Mouse (Mus musculus): ENCODE measurements around the gene Rab11fip4. TPM values are rescaled to one million over a fixed set of nuclear protein-coding genes. Genes with fewer than 3 reads are reported as not detected.
A peak's percentile ranks its signal among the peaks of the same experiment; 100 is the strongest.

Rab11fip4 gene
- total and polyA plus RNA-seq, 3 experiments = 13.2 to 41.6 (median 26.6) TPM

DNA sequence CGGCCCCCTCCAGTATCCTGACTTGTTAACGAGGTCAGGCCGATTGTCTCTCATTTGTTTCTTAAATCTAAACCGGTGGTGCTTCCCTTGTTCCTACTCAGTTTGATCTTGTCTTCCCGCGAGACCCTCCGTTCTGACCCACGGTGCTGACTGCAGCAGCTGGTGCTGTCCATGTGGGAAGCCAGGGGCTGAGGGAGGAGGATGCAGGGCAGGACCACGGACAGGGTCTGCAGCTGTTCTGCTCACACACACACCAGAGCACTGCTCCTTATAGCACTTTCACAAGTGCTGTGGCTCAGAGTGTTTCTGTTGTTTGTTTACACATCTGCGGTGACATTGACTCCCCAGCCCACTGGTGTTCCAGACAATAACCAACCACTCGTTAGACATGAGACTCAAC, 2.5 kb downstream of the Rab11fip4 start:
- Histone ChIP-seq H3K36me3 (replicated peaks in 1 of 2; ENCODE audit: control insufficient read depth in 1 of 2, insufficient read depth in 1 of 2, low read length in 1 of 2) (no peaks in the 10 kb centered on the region), H3K4me1 (ENCODE audit: control insufficient read depth in 1 of 2, insufficient read depth in 2 of 2) (peaks cover 13 to 27% of the 10 kb centered on the region in 2 experiments), H3K79me2 (replicated peaks; ENCODE audit: control insufficient read depth, extremely low read depth, insufficient read depth, poor library complexity, severe bottlenecking) (no peaks in the 10 kb centered on the region), H3K9me3 (replicated peaks; ENCODE audit: low read length) (peaks cover 4% of the 10 kb centered on the region), H3K4me2 (ENCODE audit: insufficient read depth, low read depth, poor library complexity, severe bottlenecking) (no peak overlapping the region), H3K9ac (ENCODE audit: insufficient read depth, low read depth) (no peak overlapping the region), H3K27me3 (replicated peaks) (peaks cover 44% of the 10 kb centered on the region), H3K4me3 (replicated peaks in 1 of 3; ENCODE audit: low read depth in 2 of 3, low read length in 2 of 3, poor library complexity in 1 of 3) (no peak overlapping the region), H3K27ac (ENCODE audit: insufficient read depth, low read depth) (no peak overlapping the region)
- DNase-seq (ENCODE audit: extremely low read depth) = no peak
- in situ Hi-C loops (cut with MboI; ENCODE audit: low pct_ligation_motif_present, low pct_unique_long_range_greater_than_20kb, low sequenced_read_pairs) (loop anchor here (5.0 kb wide), 1 partner anchor 329 kb away; no protein-coding TSS in a partner anchor), dilution Hi-C loops (cut with MboI; ENCODE audit: extremely low pct_ligation_motif_present, extremely low pct_unique_long_range_greater_than_20kb, low sequenced_read_pairs) (no loop called here)
- no peak for TF ChIP-seq BHLHE40 (IDR thresholded peaks at IDR 0.05; ENCODE audit: low read depth, low read length)
- TF ChIP-seq TCF12 (IDR thresholded peaks at IDR 0.05; ENCODE audit: low read depth, low read length) = no peak
- peak; percentile 90 for TF ChIP-seq MXI1 (IDR thresholded peaks at IDR 0.05; ENCODE audit: low read depth, low read length)
- no peak for TF ChIP-seq RCOR1 (conservative IDR thresholded peaks at IDR 0.05; ENCODE audit: low read depth, low read length)
- TF ChIP-seq MEF2A (IDR thresholded peaks at IDR 0.05; ENCODE audit: borderline replicate concordance, low read depth, low read length) = no peak
- no peak for TF ChIP-seq POLR2A (IDR thresholded peaks at IDR 0.05; ENCODE audit: low read depth, low read length)
- TF ChIP-seq ZMIZ1 (IDR thresholded peaks at IDR 0.05; ENCODE audit: low read depth, low read length) = no peak
- TF ChIP-seq RAD21 (IDR thresholded peaks at IDR 0.05; ENCODE audit: low read depth, low read length) = no peak
- TF ChIP-seq CHD2 (IDR thresholded peaks at IDR 0.05; ENCODE audit: low read length) = no peak
- TF ChIP-seq ZNF384 (IDR thresholded peaks at IDR 0.05; ENCODE audit: low read depth, low read length) = no peak
- no peak for TF ChIP-seq PAX5 (IDR thresholded peaks at IDR 0.05; ENCODE audit: low read length)
- TF ChIP-seq SIN3A (IDR thresholded peaks at IDR 0.05; ENCODE audit: low read length) = peak; percentile 98
- no peak for TF ChIP-seq CTCF (conservative IDR thresholded peaks at IDR 0.05 in 1 of 2, IDR thresholded peaks at IDR 0.05 in 1 of 2; ENCODE audit: low read depth in 2 of 2, low read length in 2 of 2)
- no peak for TF ChIP-seq UBTF (IDR thresholded peaks at IDR 0.05; ENCODE audit: low read depth, low read length)

DNA sequence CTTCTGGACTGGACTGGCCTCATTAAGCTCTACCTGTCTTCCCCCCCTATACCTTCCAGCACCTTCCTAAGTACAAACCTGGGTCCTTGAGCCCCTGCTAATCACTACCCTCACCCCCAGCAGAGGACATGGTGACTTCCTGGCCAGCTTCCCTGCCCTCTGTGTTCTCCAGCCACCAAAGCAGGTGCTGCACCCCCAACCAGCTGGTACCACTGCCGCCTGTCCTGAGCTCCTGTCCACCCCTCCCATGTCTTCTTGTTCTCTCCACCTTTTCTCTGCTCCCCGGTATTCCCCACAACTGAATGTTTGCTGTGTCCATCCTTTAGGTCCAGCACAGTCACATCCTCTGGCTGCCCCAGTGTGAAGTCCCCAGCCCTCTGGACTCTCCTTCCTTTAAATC, 19.4 kb downstream of the Rab11fip4 start:
- dilution Hi-C loops (cut with MboI; ENCODE audit: extremely low pct_ligation_motif_present, extremely low pct_unique_long_range_greater_than_20kb, low sequenced_read_pairs) = no loop called here
- no peak overlapping the region for H3K27ac ChIP-seq (ENCODE audit: insufficient read depth, low read depth)

More for the DNA sequence above, 19.4 kb downstream of the Rab11fip4 start:
- no peak for DNase-seq (ENCODE audit: extremely low read depth)
- Histone ChIP-seq H3K27me3 (replicated peaks) (no peaks in the 10 kb centered on the region), H3K9ac (ENCODE audit: insufficient read depth, low read depth) (no peak overlapping the region), H3K79me2 (replicated peaks; ENCODE audit: control insufficient read depth, extremely low read depth, insufficient read depth, poor library complexity, severe bottlenecking) (no peaks in the 10 kb centered on the region), H3K4me1 (ENCODE audit: control insufficient read depth in 1 of 2, insufficient read depth in 2 of 2) (peaks cover 22 to 47% of the 10 kb centered on the region in 2 experiments), H3K4me3 (replicated peaks in 1 of 3; ENCODE audit: low read depth in 2 of 3, low read length in 2 of 3, poor library complexity in 1 of 3) (no peak overlapping the region), H3K9me3 (replicated peaks; ENCODE audit: low read length) (no peaks in the 10 kb centered on the region), H3K4me2 (ENCODE audit: insufficient read depth, low read depth, poor library complexity, severe bottlenecking) (no peak overlapping the region), H3K36me3 (replicated peaks in 1 of 2; ENCODE audit: control insufficient read depth in 1 of 2, insufficient read depth in 1 of 2, low read length in 1 of 2) (peaks cover 0 to 12% of the 10 kb centered on the region in 2 experiments)
- TF ChIP-seq ZNF384 (IDR thresholded peaks at IDR 0.05; ENCODE audit: low read depth, low read length) (no peak), BHLHE40 (IDR thresholded peaks at IDR 0.05; ENCODE audit: low read depth, low read length) (no peak), JUN (IDR thresholded peaks at IDR 0.05; ENCODE audit: insufficient read depth, low read depth, low read length) (no peak), ETS1 (conservative IDR thresholded peaks at IDR 0.05; ENCODE audit: low read depth, low read length) (no peak), POLR2AphosphoS2 (IDR thresholded peaks at IDR 0.05; ENCODE audit: low read depth, low read length) (no peak), HCFC1 (IDR thresholded peaks at IDR 0.05; ENCODE audit: low read depth, low read length) (no peak), MEF2A (IDR thresholded peaks at IDR 0.05; ENCODE audit: borderline replicate concordance, low read depth, low read length) (no peak), CTCF (conservative IDR thresholded peaks at IDR 0.05 in 1 of 2, IDR thresholded peaks at IDR 0.05 in 1 of 2; ENCODE audit: low read depth in 2 of 2, low read length in 2 of 2) (no peak), ELF1 (IDR thresholded peaks at IDR 0.05; ENCODE audit: low read depth, low read length) (no peak), POLR2A (IDR thresholded peaks at IDR 0.05; ENCODE audit: low read depth, low read length) (no peak), TBP (conservative IDR thresholded peaks at IDR 0.05; ENCODE audit: low read depth, low read length) (no peak), USF2 (conservative IDR thresholded peaks at IDR 0.05; ENCODE audit: low read depth, low read length) (no peak), MAFK (IDR thresholded peaks at IDR 0.05; ENCODE audit: insufficient replicate concordance, low read length) (no peak), UBTF (IDR thresholded peaks at IDR 0.05; ENCODE audit: low read depth, low read length) (no peak), RCOR1 (conservative IDR thresholded peaks at IDR 0.05; ENCODE audit: low read depth, low read length) (no peak), MAZ (IDR thresholded peaks at IDR 0.05; ENCODE audit: low read depth, low read length) (no peak)
- in situ Hi-C loops (cut with MboI; ENCODE audit: low pct_ligation_motif_present, low pct_unique_long_range_greater_than_20kb, low sequenced_read_pairs) = no loop called here

Measured in CH12.LX (cell line).